Mouse (Mus musculus) monocyte, adult 5-6 weeks (primary cell): Measurements from ENCODE around the gene A930018P22Rik. TPM values are rescaled to one million over a fixed set of nuclear protein-coding genes. Genes with fewer than 3 reads are reported as not detected.
A peak's percentile ranks its signal among the peaks of the same experiment; 100 is the strongest.
"Not testable (repeated sequence)": the region's sequence is repeated elsewhere in the genome, so short reads cannot be mapped to it uniquely, and the experiment has no call there.

ENCODE experiments used
- ATAC-seq: fragments of 153-309, 156-312 bp; replicated peaks from 2 replicates; pipeline ENCODE4 v1.8.0; 2017; ENCODE audit warnings: mild to moderate bottlenecking; ENCODE audit not compliant: low TSS enrichment, insufficient number of reproducible peaks, severe bottlenecking, poor library complexity, low FRiP score
- total RNA-seq: library from RNA; stranded (forward); fragments of 200-1000, 200-491, 200-594 nt; gene quantifications from 3 replicates; pipeline ENCODE4 v1.2.3, GENCODE M21; 2017

A930018P22Rik gene
- total RNA-seq, 1 experiment from 2014 or later = not detected

DNA sequence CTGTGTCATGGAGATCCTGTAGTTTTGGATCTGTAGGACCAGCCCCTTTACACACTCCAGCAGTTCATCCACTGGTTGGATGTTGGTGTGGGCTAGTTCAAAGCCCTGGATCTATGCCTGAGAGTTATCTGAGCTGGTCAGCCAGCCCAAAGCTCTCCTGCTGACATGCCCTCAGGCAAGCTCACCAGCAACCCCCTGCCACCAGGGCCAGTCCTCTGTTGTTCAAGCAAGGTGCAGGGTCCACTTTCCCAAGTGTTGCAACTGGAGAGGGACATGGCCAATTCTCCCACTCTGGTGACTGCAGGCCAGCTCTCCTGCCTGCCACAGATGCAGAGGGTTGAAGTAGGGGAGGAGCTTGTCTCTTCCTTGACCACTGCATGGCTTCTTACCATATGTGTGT, 9.0 kb upstream of the A930018P22Rik start:
- not testable (repeated sequence) for ATAC-seq

DNA sequence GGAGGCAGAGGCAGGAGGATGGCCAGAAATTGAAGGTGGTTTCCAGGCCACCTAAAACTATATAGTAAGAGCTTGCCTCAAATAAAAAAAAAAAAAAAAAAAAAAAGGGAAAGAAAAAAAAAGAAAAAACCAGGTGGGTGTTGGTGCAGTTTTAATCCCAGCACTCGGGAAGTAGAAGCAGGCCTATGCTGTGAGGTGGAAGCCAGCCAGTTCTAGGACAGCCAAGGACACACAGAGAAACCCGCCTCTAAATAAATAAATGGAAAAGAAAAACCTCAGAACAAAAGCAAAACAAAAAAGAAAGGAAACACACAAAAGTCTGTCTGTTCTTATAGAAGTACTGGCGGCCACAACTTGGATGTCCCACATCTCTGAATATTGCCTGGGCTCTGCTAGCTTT, 7.7 kb upstream of the A930018P22Rik start:
- ATAC-seq = no peak

DNA sequence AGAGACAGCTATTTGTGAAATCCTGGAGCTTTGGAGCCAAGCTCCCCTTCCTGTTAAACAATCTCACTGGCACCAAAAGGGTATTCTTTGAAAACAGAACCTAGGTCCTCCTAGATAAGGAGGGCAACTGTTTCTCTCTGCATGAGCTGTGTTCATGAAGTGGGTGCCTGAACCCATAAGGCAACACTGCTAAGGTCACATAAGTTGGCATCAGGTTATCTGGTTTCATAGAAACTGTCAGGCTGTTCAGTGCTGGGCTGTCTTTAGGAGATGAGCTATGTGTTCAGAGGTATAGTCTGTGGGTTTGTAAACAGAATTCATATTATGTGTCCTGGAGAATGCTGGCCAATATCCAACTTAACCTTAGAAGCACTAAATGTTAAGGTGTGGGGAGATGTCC, 5.4 kb upstream of the A930018P22Rik start:
- not testable (repeated sequence) for ATAC-seq

DNA sequence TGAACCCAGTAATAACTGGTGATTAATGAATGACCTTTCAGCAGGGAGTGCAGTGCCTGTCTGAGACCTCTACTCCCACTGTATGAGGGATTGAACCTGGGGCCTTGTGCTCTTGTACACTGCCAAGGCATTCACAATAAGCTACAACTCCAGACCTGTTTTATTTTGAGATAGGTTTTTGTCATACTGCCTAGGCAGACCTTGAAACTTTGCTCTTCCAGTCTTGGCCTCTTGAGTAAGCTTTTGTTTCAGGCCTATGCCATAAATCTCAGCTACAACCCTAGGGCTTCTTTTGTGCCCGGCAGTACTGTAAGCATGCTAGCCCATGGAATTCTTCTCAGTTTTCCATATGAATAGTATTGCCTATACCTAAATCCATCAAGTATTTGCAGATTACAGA, 3.5 kb upstream of the A930018P22Rik start:
- ATAC-seq = no peak

DNA sequence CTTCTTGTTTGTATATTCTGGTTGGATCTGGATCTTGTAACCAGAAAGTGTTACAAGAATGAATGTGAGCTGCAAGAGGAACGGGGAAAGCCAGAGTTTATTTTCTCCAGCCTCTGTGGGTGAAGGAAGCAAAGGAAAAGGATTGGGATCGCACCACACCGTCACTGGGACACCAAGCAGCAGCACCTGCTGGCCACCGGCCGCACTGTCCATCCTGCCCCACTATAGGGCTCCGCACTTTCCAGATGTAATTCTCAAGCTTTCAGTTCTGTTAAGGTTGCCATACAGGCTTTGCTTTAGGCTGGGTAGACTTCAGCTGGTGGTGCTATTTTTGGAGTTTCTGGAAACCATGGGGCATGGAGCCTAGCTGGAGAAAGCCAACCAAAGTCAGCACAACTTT, 2.3 kb upstream of the A930018P22Rik start:
- ATAC-seq = no peak

DNA sequence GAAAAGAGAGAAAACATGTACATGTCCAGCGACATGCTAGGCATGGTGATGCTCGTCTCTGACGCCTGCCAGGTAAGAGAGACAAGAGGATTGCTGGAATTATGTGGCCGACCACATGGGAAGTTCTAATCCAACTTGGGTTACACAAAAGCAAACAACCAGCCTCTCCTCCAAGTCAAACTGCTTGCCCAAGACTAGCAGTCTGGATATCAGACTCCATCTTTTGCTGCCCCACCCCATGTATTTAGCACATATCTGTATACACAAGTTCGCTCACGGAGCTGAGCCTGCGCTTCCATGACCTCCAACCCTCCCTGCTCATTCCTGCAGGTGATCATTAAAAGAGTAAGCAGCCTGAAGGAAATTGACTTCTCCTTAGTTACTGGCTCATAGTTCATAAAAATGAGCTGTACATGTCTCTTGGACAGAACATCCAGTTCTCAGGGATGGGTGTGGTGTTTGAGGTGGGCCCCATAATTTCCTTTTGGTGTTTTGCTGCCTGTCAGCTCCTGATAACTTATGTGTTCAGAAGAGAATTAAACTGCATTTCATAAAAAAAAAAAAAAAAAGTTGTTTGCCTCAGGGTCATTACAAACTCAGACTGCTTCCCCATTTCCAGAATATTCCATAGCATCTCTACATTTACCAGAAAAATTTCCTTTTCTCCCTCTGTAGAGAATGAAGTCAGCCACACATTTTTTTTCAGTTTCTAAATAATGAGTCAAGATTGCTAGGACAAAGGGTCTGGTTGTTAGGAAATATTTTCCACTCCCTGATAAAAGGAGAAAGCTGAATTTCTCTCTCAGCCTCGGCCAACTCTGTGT, 676 bp upstream of the A930018P22Rik start:
- ATAC-seq = no peak

DNA sequence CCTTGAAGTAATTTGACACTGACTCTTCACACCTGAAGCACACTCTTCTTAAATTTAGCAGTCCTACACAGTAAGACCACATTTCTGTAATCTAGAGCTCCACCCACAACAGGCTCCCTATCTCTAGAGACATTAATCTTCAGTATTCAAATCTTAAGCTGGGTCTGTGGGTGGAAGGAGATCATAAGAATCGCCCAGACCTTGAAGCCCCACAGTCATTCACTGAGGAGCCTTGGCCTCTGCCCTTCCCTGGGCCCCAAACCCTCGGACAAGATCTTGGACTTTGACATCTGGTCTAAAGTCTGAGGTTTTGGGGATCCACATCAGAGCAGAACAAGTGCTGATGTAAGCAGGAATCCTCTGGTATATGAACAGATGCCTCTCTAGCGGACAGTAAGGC, 971 bp downstream of the A930018P22Rik start:
- ATAC-seq = no peak

DNA sequence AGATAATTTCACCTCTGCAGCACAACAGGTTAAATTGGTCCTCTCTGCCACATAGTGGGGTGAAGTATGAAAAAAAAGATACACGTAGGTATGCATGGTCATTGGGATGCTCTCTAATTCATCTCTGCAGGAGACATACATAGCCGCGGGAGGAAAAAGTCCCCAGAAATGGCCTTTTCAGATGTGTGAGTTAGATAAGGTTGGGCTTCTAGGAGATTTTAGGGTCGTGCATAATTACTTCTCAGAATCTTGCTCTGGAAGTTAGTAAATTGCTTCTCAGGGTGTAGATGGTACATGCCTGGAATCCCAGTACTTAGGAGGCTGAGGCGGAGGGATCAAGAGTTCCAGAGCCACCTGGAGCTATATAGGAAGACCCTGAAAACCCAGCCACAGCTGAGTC, 1.5 kb downstream of the A930018P22Rik start:
- ATAC-seq = no peak

DNA sequence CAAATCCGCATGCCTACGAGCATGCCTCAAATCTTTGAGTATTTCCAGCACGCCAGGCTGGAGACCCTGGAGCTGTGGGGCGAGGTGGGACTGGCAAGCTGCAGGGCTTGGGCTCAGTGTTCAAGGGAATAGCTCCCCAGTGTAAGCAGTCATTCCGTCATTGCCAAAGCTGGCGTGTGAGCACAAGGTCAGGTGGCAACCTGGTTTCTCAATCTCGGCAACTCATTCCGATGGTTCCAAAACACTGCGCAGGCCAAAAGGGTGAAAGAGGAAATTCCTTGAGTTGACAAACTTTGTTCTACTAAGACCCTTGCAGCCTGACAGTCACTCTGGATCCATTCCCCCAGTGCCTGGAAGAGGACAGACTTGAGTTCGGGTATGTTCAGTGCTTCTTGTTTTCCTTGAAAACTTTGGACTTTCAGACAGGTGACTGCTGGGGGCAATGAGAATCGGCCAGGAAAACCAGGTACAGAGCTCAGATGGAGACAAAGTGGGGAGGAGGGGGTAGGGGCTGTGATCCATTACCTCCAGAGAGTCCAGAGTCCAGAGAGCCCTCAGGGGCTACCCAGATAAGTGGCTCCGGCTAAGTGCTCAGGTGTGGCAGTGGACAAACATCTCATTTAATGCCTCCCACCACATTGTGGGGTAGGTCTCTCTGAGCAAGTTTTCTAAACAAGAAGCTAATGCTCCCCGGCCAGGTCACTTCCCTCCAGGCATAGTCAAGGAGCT, 6.4 kb downstream of the A930018P22Rik start:
- ATAC-seq = no peak

DNA sequence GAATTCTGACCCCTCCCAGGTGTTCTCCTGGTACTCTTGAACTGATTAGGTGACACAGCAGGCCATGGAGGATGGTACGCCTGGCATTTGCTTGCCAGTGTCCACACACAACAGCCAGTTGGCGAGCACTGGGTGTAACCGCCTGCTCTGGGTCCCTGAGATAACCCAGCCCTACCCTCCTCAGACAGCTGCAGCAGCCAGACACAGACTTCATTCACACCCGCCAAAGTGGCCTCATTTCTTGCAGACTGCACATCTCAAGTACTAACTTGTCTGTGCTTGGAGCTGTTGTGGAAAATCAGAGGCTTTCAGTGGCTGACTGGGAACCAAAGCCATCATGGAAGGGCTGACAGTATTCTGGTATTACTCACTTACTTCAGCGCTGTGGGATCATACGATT, 7.6 kb downstream of the A930018P22Rik start:
- ATAC-seq = no peak

DNA sequence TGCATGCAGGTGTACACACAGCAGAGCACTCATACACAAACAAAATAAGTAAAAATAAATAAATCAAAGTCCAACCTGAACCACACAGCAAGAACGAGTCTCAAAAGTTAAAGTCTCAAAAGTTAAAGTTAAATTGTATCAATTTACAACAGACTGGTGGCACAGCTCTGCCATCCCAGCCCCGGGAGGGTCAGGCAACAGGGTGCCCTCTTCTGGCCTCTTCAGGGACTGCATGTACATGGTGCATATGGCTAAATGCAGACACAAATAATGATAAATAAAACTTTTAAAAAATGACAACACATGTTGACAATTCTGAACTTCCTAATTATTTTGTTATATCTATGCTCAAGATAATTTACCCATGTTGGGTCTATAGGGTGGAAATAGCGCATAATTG, 8.4 kb downstream of the A930018P22Rik start:
- ATAC-seq = no peak

DNA sequence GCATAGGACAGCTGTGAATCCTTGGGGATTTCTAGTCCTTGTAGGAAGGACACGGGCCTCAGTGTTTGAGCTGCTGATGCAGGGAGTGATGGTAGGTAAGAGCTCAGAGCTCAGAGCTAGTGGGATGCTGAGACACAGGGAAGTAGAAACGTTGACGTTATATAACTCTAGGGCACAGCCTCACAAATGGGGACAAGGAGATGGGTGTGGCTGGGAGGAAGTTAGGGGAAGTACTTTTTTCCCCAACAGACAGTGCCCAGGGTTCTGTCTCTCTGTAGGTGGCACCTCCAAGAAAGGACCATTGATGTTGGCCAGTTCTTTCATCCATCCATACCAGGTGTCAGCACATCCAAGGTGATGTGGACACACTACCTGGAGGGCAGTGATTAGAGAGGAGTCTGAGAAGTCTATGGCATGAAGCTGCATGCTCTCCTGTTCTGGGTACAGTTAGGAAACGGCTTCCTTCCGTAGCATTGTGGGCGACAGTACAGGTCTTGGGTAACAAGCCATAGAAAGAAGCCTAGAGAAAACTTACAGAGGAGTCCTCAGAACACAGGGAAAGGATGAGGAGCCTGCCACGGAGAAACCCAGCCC, 9.8 kb downstream of the A930018P22Rik start:
- no peak for ATAC-seq

DNA sequence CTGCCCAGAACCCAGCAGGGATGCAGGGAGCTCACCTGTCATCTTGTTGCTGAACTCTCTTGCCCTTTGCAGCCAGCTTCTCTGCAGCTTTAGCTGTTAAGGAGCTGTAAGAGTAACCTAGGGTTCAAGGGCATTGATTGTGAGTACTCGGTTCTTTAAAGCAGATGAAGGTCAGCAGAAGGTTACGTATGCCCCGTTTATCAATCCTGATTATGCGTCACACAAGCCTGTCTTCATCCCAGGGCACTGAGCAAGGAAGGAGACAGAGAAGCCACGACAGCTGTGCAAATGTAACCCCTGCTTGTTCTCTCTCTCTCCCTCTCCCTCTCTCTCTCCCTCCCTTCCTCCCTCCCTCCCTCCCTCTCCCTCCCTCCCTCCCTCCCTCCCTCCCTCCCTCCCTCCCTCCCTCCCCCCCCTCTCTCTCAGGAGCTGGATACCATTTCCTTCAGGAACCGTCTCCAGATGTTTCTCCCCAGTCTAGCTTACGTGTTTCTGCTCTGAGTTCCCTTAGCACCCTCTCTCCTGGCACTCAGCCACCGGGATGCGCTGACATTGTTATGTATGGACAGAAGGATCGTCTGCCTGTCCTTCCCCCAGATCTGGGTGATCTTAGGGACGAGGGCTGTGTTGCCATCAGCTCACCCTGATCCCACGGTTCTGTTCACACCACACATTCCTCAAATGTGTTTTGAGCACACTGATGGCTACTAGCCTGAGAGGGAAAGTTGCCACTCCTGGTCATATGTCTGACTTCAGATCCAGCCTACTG, 10.7 kb downstream of the A930018P22Rik start:
- ATAC-seq = no peak

DNA sequence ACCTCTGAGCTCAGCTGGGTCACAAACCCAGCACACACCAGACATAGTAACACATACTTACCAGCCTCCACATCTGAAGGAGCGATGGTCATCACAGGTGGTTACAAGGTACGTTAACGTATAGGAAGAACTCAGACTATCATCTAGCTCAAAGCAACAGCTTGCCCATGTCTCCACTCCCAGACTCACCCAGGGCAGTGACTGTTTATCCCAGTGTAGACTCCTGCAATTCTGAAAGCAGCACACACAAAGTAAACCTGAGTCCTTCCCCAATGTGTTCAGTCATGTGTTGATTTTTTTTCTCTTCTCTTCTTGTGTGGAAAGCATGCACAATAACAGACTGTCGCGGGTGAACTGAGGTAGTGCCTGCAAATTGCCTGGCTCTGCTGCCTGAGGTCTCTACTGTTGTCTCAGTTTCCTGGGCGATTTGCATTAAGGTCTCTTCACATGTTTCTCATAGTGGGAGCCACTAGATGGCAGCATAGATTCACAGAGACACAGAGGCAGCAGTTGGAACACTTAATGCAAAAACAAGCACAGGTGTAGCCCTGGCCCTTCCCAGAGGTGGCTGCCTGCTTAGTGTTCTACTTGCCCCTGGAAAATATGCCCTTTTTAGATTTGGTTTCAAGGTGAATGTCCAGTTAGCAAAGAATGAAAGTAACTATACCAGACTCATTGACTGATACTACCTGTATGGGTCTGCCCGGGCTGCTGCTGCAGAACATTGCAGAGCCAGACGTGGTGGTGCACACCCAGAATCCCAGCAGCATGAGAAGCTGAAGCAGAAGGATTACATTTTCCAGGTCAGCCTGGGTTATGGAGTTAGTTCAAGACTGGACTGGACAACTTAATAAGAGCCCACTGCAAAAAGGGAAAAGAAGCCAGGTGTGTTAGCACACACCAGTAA, 11.8 kb downstream of the A930018P22Rik start:
- 0 out of 2 replicates have a peak, but pooled peaks have one; percentile 45 for ATAC-seq

DNA sequence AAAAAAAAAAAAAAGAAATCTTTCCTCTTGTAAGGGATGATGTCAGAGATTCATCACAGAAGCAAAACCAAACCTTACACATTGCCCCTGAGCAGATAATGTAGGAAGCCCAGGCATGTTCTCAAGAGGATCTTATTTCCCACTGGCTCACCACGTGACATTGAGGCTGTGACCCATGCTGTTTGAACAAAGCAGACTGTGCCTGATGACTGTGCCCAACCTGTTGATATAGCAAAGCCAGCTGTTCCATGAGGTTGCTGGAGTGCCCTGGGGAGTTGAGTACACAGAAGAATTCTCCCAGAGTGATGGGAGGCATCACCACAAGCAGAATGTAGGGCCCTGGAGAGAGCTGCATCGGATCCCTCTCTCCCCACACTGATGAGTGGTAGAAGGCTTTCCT, 13.4 kb downstream of the A930018P22Rik start:
- no peak for ATAC-seq

DNA sequence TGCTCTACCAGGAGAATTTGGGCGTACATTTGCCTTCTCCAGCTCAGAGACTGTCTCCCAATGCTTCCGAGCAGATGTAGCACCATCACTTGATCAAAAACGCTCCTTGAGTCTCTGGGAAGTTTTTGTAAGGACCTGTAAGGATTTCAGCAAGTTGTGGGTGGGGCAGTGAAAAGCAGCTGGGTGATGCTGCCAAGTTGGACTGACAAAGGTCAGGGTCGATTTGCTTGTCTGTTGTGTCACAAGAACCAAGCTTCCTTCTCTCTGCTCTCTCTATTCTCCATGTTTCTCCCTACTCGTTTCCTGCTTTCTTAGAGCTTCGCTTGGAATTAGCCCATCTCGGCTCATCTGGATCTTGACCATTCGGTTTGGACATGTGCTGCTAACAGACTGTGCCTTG, 19.6 kb downstream of the A930018P22Rik start:
- ATAC-seq = no peak

DNA sequence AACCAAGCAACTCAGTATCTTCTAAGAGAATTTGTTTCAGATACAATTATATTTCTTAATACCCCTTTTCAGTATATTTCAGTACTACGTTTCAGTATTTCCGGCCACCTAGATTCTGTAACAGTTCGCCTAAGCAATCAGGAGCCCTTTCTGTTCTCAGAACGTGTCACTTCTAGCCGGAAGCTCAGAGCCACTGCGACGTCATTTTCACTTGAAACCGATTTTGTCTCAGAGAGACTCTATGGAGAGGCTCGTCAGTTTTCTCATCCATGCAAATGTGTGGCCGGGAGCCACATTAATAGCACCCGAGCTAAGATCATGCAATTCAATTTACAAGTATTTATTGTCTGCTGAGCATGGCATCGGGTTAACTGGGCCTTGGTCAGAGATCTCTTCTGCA, 21.4 kb downstream of the A930018P22Rik start:
- ATAC-seq = no peak

DNA sequence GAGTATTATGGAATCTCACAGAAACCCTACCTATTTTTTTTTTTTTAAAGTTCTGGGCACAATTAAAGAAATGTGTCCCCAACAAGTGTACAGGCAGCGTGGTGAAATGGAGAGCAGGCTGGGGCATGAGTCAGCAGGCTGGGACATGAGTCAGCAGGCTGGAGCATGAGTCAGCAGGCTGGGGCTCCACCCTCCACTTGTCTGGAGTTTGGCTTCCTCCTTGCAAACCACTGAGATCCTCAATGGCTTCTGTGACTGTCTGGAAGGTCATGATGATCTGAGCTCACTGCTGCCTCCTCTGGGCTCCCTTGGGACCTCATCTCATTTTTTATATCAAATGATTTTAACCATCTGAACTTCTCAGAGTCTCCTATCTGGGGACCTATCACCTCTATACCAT, 23.4 kb downstream of the A930018P22Rik start:
- no peak for ATAC-seq
